Mouse (Mus musculus) lung, embryonic 16.5 days (tissue): ENCODE data around the gene Mapk6. TPM values are rescaled to one million over a fixed set of nuclear protein-coding genes. Genes with fewer than 3 reads are reported as not detected.

Source experiments
- ATAC-seq: fragments of 200-750 bp; cut with Nextera tagmentation; 2 replicates; pipeline ENCODE4 v1.8.0; 2017; ENCODE audit warnings: low read depth, mild to moderate bottlenecking, moderate library complexity
- H3K27ac ChIP-seq: fragments of 300-500 bp; sonication (generic); 2 replicates; pipeline ENCODE4 v1.5.1; 2014; ENCODE audit warnings: mild to moderate bottlenecking, control low read depth, low read length
- H3K27me3 ChIP-seq: fragments of 300-500 bp; sonication (generic); 2 replicates; pipeline ENCODE4 v1.6.1; 2014; ENCODE audit warnings: low read depth, low read length, mixed read lengths; ENCODE audit not compliant: control insufficient read depth, insufficient read depth
- H3K36me3 ChIP-seq: fragments of 300-500 bp; sonication (generic); 2 replicates; pipeline ENCODE4 v1.6.1; 2014; ENCODE audit warnings: low read length; ENCODE audit not compliant: control insufficient read depth, insufficient read depth
- H3K4me1 ChIP-seq: fragments of 300-500 bp; sonication (generic); replicated peaks from 2 replicates; pipeline ENCODE4 v1.6.1; 2014; ENCODE audit warnings: low read length, mixed read lengths; ENCODE audit not compliant: control insufficient read depth, insufficient read depth
- H3K4me2 ChIP-seq: fragments of 300-500 bp; sonication (generic); 2 replicates; pipeline ENCODE4 v1.6.1; 2014; ENCODE audit warnings: low read depth, low read length, control low read depth
- H3K4me3 ChIP-seq: fragments of 300-500 bp; sonication (generic); 2 replicates; pipeline ENCODE4 v1.5.1; 2014; ENCODE audit warnings: mild to moderate bottlenecking, low read length, control low read depth
- H3K9ac ChIP-seq: fragments of 300-500 bp; sonication (generic); 2 replicates; pipeline ENCODE4 v1.6.1; 2014; ENCODE audit warnings: low read length, control low read depth
- H3K9me3 ChIP-seq: fragments of 300-500 bp; sonication (generic); 2 replicates; pipeline ENCODE4 v1.6.1; 2016; ENCODE audit warnings: low read length; ENCODE audit not compliant: control insufficient read depth
- WGBS: fragments of 180-500 bp; shearing (Covaris S2); extraction: QIAGEN DNeasy Blood & Tissue Kit; methylation state at CpG from one replicate; pipeline ENCODE4 v1.1.7; 2014; 5-methylcytosine and 5-hydroxymethylcytosine counted together
- polyA plus RNA-seq: library from polyadenylated mRNA; unstranded; fragments of >200 nt; fragmentation: Nextera tagmentation; extraction: Ambion mirVana; gene quantifications from 2 replicates; pipeline ENCODE4 v1.2.1, GENCODE M21; 2015

The Mapk6 gene
- polyA plus RNA-seq, 1 experiment from 2014 or later: 47.4 TPM

GRCm38 (mm10) chr9:75353094-75353493, 56.7 kb downstream of the Mapk6 start:
- Histone ChIP-seq H3K27me3 (no peaks in the 10 kb centered on the region), H3K36me3 (no peaks in the 10 kb centered on the region), H3K4me1 (no peaks in the 10 kb centered on the region), H3K4me3 (no peak overlapping the region), H3K27ac (no peak overlapping the region), H3K9ac (no peak overlapping the region), H3K9me3 (no peaks in the 10 kb centered on the region), H3K4me2 (no peak overlapping the region)
- no peak for ATAC-seq
- 67% methylated on average over 8 of the region's 8 CpGs for WGBS

GRCm38 (mm10) chr9:75348641-75349040, 61.2 kb downstream of the Mapk6 start:
- Histone ChIP-seq H3K4me3 (no peak overlapping the region), H3K27me3 (no peaks in the 10 kb centered on the region), H3K36me3 (0 out of 2 replicates have a peak, but pooled peaks cover 2% of the 10 kb centered on the region), H3K27ac (no peak overlapping the region), H3K9ac (no peak overlapping the region), H3K4me1 (no peaks in the 10 kb centered on the region), H3K4me2 (no peak overlapping the region), H3K9me3 (no peaks in the 10 kb centered on the region)
- 79% methylated on average over 3 of the region's 3 CpGs for WGBS
- no peak for ATAC-seq

GRCm38 (mm10) chr9:75348066-75348465, 61.7 kb downstream of the Mapk6 start:
- Histone ChIP-seq H3K9ac (no peak overlapping the region), H3K4me2 (no peak overlapping the region), H3K27me3 (no peaks in the 10 kb centered on the region), H3K9me3 (no peaks in the 10 kb centered on the region), H3K27ac (no peak overlapping the region), H3K36me3 (0 out of 2 replicates have a peak, but pooled peaks cover 2% of the 10 kb centered on the region), H3K4me3 (no peak overlapping the region), H3K4me1 (no peaks in the 10 kb centered on the region)
- WGBS: 88% methylated on average over 17 of the region's 17 CpGs
- ATAC-seq: no peak

GRCm38 (mm10) chr9:75347458-75347857, 62.3 kb downstream of the Mapk6 start, which contains the start of gene Bcl2l10:
TSS of gene Bcl2l10 (plus strand) at chr9:75347758.
- 91% methylated on average over 5 of the region's 5 CpGs for WGBS
- ATAC-seq: no peak

GRCm38 (mm10) chr9:75342433-75342832, 67.4 kb downstream of the Mapk6 start:
- Histone ChIP-seq H3K9ac (no peak overlapping the region), H3K4me1 (no peaks in the 10 kb centered on the region), H3K4me2 (no peak overlapping the region), H3K36me3 (peaks cover 11% of the 10 kb centered on the region), H3K27ac (no peak overlapping the region), H3K4me3 (no peak overlapping the region), H3K9me3 (no peaks in the 10 kb centered on the region), H3K27me3 (no peaks in the 10 kb centered on the region)
- 80% methylated on average over 4 of the region's 4 CpGs for WGBS
- no peak for ATAC-seq

More at GRCm38 (mm10) chr9:75347458-75347857, 62.3 kb downstream of the Mapk6 start, which contains the start of gene Bcl2l10:
- no peak within 1 kb of the TSS for H3K9ac ChIP-seq
- H3K36me3 ChIP-seq: 0 out of 2 replicates have a peak, but pooled peaks cover 2% of the 10 kb centered on the region
- H3K4me2 ChIP-seq: no peak within 1 kb of the TSS
- no peak within 1 kb of the TSS for H3K27ac ChIP-seq
- no peak within 1 kb of the TSS for H3K4me3 ChIP-seq
- H3K9me3 ChIP-seq: no peaks in the 10 kb centered on the region
- no peaks in the 10 kb centered on the region for H3K27me3 ChIP-seq
- no peaks in the 10 kb centered on the region for H3K4me1 ChIP-seq

GRCm38 (mm10) chr9:75338016-75338415, 71.8 kb downstream of the Mapk6 start:
- no peaks in the 10 kb centered on the region for H3K4me1 ChIP-seq
- no peak overlapping the region for H3K4me2 ChIP-seq
- no peak for ATAC-seq
- H3K36me3 ChIP-seq: peaks cover 16% of the 10 kb centered on the region
- no peak overlapping the region for H3K9ac ChIP-seq
- no peaks in the 10 kb centered on the region for H3K27me3 ChIP-seq
- no peak overlapping the region for H3K4me3 ChIP-seq
- H3K27ac ChIP-seq: no peak overlapping the region
- no peaks in the 10 kb centered on the region for H3K9me3 ChIP-seq
- WGBS: 88% methylated on average over 6 of the region's 6 CpGs

GRCm38 (mm10) chr9:75334440-75334839, 75.4 kb downstream of the Mapk6 start:
- no peak overlapping the region for H3K9ac ChIP-seq
- no peak for ATAC-seq
- no peaks in the 10 kb centered on the region for H3K9me3 ChIP-seq
- H3K4me1 ChIP-seq: no peaks in the 10 kb centered on the region
- H3K4me3 ChIP-seq: no peak overlapping the region
- no peaks in the 10 kb centered on the region for H3K27me3 ChIP-seq
- H3K36me3 ChIP-seq: peaks cover 14% of the 10 kb centered on the region
- H3K27ac ChIP-seq: no peak overlapping the region
- WGBS: 75% methylated on average over 4 of the region's 4 CpGs
- H3K4me2 ChIP-seq: no peak overlapping the region

- ATAC-seq: no peak
- H3K4me1 ChIP-seq: no peaks in the 10 kb centered on the region
- no peaks in the 10 kb centered on the region for H3K9me3 ChIP-seq
- 94% methylated on average over 8 of the region's 8 CpGs for WGBS
- no peaks in the 10 kb centered on the region for H3K27me3 ChIP-seq
- H3K36me3 ChIP-seq: peaks cover 6% of the 10 kb centered on the region
- H3K27ac ChIP-seq: no peak overlapping the region
- no peak overlapping the region for H3K9ac ChIP-seq
- no peak overlapping the region for H3K4me2 ChIP-seq
- H3K4me3 ChIP-seq: no peak overlapping the region
Observed at GRCm38 (mm10) chr9:75330821-75331220, 79.0 kb downstream of the Mapk6 start.

GRCm38 (mm10) chr9:75328047-75328446, 81.8 kb downstream of the Mapk6 start:
- no peak for ATAC-seq
- 90% methylated on average over 3 of the region's 3 CpGs for WGBS
- H3K4me2 ChIP-seq: no peak overlapping the region
- H3K27ac ChIP-seq: no peak overlapping the region
- H3K4me1 ChIP-seq: no peaks in the 10 kb centered on the region
- H3K36me3 ChIP-seq: no peaks in the 10 kb centered on the region
- no peak overlapping the region for H3K9ac ChIP-seq
- no peaks in the 10 kb centered on the region for H3K9me3 ChIP-seq
- no peaks in the 10 kb centered on the region for H3K27me3 ChIP-seq
- no peak overlapping the region for H3K4me3 ChIP-seq
